Mouse (Mus musculus) gastrocnemius, adult 8-10 months (tissue): Measurements from ENCODE around the gene Tmem106c. TPM values are rescaled to one million over a fixed set of nuclear protein-coding genes. Genes with fewer than 3 reads are reported as not detected.

ENCODE experiments used
- DNase-seq, 2 experiments: peaks; one replicate each; pipeline ENCODE4 v3.0.0; 2022; ENCODE audit warnings: low spot score in 2 of 2
- total RNA-seq, 4 experiments: library from RNA; stranded (reverse); gene quantifications; 2 replicates each; pipeline ENCODE4 v1.2.4; 2022

The Tmem106c gene
- total RNA-seq, 4 experiments from 2014 or later = 4.3 to 8.5 (median 6.5) TPM

DNA sequence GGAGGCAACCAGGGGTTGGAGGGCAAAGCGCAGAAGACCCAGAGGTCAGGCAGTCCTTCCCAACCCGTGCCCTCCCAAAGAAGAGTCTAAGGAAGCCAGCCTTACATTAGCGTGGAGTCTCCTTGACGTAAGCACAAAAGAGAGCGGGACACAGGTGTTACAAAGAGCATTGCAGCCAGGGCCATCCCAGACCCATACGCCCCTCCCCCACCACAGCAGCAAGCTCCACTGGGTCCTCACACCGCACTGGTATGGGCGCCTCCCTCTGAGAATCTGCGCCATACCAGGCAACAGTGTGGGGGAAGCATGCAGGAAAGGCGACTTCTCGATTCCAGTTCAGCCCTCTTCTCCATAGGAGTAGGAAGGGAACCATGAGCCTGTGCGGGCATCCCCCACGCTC is 35.5 kb downstream of the Tmem106c start:
- DNase-seq = no peak

DNA sequence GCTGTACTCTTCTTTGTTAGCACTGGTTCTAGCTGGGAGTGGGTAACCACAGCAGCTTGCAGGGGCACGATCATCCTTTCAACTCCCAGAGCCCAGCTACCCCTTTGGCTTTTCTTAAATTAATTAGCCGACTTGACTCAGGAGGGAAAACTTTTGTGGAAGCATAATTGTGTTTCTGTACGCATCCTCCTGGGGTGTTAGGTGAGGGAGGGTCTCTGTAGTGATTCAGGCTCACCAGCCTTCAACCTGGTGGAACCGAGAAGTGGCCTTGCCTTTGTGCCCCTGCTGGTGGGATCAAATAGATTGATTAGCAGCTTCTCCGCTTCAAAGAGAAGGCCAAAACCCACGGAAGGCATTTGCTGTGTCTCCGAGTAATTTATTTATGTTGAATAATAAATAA is 36.0 kb downstream of the Tmem106c start:
- DNase-seq = no peak

DNA sequence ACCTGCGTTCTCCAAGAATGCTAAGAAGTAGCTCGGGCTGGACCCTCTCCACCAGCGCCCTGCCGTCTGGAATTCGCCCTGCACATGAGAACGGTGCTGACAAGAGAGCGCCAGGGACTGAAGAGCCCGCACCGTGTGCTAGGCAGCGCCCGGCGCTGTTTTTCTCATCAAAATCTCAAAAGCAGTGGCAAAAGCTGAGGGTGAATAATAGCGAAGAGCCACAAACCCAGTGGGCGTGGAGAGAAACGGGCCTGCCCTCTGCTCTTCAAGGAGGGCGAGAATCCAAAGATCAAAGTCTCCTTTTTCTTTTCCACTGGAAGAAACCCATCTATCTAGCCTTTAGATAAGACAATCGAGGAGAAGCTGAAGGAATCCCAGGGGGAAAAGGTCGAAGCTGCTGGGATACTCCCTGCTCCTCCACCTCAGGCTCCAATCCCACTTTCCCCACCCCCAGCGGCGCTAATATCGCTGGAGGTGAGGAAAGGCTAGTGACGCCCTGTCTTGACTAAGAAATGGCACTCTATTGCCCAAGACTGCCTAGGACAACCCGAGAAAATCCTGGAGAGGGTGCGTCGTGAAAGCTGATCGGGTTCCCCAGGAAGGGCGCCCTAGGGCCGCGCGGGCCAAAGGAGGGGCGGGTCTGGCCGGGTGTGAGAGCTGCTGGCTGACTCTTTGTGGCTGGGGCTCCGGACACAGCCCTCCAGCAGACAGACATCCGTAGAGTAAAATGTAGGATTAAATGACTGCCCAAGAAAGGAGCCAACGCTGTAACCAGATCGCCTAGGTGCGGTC is 37.5 kb downstream of the Tmem106c start:
- no peak for DNase-seq

DNA sequence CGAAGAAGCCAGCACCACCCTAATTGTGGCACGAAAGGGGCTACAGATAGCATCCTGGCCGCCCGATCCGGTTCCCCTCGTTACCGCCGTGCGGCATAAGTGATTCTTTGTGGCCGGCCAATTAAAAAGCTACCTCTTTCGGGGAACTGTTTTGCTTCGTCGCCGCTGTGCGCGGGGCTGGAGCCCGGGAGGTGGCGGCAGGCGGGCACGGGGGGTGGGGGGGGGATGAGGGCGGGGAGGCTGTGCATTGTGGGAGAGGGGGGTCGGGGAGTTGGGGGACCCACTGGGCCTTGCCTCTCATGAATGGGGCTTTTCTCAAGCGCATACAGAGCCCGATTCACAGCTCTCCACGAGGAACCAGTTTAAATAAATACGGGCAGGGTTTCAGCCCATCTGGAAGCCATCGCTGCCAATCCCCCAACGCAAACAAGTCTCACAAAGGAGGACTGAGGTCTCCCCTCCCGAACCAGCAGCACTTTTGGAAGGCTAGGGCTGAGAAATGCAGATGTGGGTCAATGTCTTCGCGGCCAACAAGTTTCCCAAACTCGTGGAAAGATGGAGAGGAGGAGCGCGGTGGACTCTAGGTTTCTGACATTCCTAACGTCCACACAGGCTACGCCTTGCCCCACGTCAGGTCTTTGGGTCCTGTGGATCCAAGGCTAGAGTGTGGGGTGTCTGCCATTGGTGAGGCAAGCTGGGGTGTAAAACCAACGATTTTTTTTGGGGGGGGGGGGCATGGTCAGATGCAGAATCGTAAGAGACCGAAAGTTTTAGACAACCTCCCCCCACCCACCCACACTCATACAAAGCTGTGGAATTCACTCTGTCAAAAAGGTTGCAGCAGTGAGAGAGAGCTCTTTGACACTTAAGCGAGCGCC is 38.4 kb downstream of the Tmem106c start:
- DNase-seq = no peak

DNA sequence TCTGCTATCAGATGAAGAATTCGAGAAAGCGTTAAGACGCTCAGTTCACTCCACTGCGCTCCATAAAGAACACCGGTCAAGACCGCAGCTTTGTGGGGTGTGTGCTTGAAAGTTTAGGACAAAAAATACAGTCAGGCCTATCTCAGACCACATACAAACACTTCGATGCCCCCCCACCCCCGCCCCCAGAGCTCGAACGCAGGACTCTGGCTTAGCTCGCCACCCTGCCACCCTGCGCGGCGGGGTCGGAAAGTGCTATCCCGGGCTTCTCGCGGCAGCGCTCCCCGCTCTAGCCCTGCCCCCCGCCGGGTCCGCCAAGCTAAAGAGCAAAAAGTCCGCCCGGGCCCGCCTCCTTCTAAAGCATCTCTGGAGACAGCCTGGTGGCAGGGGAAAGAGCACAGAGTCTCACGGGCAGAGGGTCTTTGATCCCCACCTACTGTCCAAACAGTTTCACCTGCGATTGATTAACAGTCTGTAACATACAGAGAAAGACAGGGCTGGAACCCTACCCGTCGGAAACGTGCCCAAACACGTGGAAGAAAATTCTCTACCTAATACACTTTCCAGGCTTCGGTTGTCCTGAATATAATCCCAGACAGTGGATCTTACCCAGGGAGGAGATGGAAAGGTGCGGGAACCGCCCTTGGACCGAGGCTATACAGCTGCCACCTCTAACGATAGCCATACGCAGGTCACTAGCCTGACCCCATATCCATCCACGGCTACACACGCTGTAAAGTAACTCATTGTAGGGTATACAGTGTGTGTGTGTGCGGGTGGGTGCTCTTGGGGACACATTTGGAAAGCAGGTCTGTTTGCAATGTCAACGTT is 39.2 kb downstream of the Tmem106c start:
- DNase-seq = no peak

DNA sequence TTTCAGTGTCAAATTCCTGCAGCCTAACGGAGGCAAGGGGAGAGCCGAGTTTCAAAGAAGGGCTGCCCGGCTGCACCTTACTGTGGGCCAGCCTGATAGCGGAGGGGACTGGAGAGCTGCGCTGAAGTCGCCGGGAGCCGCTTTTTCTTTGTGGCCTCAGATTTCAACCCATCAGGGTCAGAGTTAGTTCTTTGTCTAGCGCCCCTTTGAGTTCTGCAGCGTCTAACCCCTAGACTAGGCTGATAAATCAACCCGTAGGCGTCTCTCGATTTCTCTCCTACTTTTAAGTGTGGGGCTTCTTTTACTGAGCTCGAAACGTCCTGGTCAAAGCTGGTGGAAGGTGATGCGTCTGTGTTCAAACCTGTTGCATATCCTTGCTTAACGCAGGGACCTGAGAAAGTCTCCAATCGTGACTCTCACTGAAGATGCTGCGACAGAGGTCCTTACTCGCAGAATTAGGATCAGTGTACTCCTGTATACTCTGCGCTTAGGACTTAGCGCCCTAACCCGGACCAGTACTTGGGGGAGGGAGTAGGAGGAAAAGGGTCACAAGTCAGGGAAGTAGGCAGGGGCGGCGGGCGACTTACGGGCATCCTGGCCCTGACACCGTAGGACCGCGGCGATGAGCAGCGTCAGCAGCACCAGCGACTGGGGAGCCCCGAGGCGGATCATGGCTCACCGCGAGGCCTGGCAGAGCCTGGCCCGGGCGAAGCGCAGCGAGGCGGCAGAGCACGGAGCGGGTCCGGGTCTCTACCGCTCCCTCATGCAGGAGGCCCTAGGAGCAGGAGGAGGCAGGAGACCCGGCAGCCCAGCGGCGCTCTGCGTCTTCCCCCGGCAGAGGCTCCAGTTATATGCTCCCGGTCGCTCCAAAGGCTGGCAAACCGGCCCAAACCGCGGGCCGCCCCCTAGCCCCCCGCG is 40.1 kb downstream of the Tmem106c start, which contains the start of gene Col2a1:
Col2a1 (minus strand) TSS at position 874 of the 918 bp plus-strand sequence.
- no peak for DNase-seq

DNA sequence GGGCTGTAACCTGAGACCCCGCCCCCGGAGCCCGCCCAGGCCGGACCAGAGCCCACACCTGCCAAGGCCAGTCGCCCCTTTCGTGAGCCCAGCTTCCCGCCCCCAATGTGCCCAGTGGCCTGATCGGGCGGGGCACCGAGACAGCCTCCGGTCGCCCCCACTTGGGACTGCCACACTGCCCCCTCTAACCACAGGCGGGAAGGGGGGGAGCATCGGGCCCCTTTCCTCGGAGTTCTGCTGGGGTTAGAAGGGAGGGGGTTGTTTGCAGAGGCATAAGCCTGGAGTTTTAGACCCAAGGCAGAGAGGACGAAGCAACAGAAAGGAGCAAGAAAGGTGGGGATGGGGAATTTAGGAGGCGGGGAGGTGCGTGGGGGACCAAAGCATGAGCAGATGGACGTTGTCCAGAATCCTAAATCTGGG is 40.8 kb downstream of the Tmem106c start:
- DNase-seq = no peak

DNA sequence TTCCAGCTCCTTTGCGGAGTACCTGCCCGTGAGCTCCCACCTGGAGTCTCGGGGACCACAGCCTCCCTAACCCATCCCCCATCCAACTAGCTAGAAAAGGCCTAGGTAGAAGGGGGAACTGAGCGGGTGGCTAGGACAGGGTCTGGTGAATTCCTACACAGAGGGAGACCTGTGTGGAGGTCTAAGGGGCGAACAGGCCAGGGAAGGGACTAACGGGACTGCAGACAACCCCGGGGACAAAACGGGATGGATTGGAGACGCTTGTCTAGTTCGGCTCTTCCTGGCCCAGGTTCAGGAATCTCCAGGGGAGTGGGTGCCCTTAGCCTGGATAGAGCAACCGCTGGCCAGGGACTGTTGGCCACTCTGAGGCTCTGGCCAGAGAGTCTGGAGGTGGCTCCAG is 41.2 kb downstream of the Tmem106c start:
- no peak for DNase-seq

DNA sequence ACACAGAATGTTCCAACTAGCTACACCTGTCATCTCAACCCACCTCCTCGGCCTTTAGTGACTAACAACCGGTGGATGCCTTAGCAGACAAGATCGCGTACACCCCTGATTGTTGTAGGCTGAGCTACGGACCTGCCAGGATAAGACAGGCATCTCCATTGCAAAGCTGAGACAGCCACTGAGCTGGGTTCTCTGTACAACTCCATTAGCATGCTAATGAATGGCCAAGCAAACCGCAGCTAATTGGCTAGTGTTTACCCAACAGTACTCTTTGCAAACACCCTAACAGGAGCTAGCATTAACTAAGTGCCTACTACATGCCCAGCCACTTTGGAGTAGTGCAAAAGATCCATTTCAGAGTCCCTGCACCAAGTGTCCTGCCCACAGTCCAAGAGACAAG is 48.8 kb downstream of the Tmem106c start:
- no peak for DNase-seq

DNA sequence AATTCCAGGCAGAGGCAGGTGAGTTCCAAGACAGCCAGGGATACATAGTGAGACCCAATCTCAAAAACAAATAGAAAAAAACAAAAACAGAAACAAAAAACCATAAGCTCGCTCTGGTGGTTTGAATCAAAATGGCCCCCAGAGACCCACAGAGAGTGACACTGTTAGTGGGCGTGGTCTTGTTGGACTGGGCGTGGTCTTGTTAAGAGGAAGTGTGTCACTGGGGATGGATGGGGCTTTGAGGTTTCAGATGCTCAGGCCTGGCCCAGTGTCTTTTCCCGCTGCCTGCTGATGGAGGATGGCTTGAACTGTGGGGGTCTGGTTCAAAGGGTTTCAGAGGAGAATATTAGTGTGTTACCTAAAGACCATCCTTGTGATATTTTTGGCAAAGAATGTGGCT is 53.9 kb downstream of the Tmem106c start:
- DNase-seq = no peak

DNA sequence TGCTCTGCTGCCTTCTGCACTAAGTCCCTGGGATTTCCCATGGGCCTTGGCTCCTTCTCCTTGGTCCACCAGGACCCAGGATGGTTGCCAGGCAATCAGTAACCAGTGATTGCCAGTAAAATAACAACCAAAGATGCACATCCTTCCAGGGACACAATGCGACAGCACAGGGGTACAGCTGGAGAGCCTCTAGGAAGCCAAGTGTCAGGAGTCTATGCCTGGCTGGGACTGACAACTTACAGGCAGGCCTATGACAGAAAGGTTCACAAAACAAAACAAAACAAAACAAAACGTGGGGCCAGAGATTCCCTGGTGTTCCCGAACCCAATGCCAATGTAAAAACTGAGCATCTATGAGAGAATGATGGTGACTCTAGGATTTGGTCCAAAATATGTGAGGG is 55.0 kb downstream of the Tmem106c start:
- DNase-seq = no peak

Other genes with a start within 250 kb of the Tmem106c start
- gene Endou, start 232.9 kb upstream of the Tmem106c start, total RNA-seq = under 1 TPM; 0.19 to 0.49 (median 0.31) TPM
- 1 to 10 TPM; 5.1 to 6.3 (median 5.5) TPM for gene Rapgef3, start 196.2 kb upstream of the Tmem106c start, total RNA-seq
- 10 to 100 TPM; 40.0 to 52.7 (median 47.3) TPM for gene Slc48a1, start 185.7 kb upstream of the Tmem106c start, total RNA-seq
- gene Hdac7, start 119.7 kb upstream of the Tmem106c start, total RNA-seq = 1 to 10 TPM; 5.8 to 9.6 (median 9.3) TPM
- under 1 TPM in 3 of 4 experiments, not detected in 1; 0.07 to 0.13 (median 0.10) TPM for gene Vdr, start 53.6 kb upstream of the Tmem106c start, total RNA-seq
- under 1 TPM; 0.19 to 0.51 (median 0.38) TPM for gene Col2a1, start 40.5 kb downstream of the Tmem106c start, total RNA-seq
- 1,000 to 10,000 TPM; 2,927 to 3,255 (median 3,175) TPM for gene Pfkm, start 128.4 kb downstream of the Tmem106c start, total RNA-seq
- gene Senp1, start 129.5 kb downstream of the Tmem106c start, total RNA-seq = 1 to 10 TPM; 7.2 to 10.0 (median 8.5) TPM
- gene Asb8, start 201.4 kb downstream of the Tmem106c start, total RNA-seq = 100 to 1,000 TPM; 123 to 141 (median 129) TPM
- gene Ccdc184, start 203.0 kb downstream of the Tmem106c start, total RNA-seq = not detected
- gene Olfr288, start 231.3 kb downstream of the Tmem106c start, total RNA-seq = not detected